Mouse (Mus musculus): ENCODE measurements around the gene 4931406P16Rik.
A peak's percentile ranks its signal among the peaks of the same experiment; 100 is the strongest.
"Not testable (repeated sequence)": the region's sequence is repeated elsewhere in the genome, so short reads cannot be mapped to it uniquely, and the experiment has no call there.

Gene 4931406P16Rik

DNA sequence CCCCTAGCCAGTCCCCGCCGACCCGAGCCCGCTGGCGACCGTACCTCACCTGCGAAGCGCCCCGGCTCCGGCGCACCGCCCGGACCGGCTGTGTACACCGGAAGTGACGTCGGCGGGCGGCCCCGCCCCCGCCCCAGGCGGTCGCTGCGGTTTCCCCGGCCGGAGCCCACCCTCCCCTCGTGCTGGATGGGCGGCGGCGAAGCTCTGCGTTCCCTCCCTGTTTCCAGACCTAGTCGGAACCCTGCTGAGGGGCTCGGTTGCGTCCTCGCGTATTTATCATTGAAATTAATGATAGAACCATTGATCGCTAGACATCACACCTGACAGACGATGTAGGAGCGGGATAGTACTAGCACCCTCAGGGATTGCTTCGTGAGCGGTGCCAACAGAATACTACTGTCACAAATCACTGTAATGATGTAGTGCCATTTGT lies at the start of gene 4931406P16Rik:
Gene 4931406P16Rik (minus strand): TSS at position 109 of the 433 bp plus-strand sequence.
- peak; percentile 50 for DNase-seq (ENCODE audit: low spot score)

GRCm38 (mm10) chr7:34355629-34356028 lies 42.3 kb upstream of the 4931406P16Rik start:
- peak; percentile 48 for DNase-seq (ENCODE audit: low spot score)

GRCm38 (mm10) chr7:34351997-34352396 lies 38.6 kb upstream of the 4931406P16Rik start:
- peak; percentile 40 for DNase-seq (ENCODE audit: low spot score)

GRCm38 (mm10) chr7:34350166-34350565 lies 36.8 kb upstream of the 4931406P16Rik start:
- DNase-seq (ENCODE audit: low spot score), result no peak

- no peak for DNase-seq (ENCODE audit: low spot score)
Observed at GRCm38 (mm10) chr7:34348011-34348410, 34.7 kb upstream of the 4931406P16Rik start.

DNA sequence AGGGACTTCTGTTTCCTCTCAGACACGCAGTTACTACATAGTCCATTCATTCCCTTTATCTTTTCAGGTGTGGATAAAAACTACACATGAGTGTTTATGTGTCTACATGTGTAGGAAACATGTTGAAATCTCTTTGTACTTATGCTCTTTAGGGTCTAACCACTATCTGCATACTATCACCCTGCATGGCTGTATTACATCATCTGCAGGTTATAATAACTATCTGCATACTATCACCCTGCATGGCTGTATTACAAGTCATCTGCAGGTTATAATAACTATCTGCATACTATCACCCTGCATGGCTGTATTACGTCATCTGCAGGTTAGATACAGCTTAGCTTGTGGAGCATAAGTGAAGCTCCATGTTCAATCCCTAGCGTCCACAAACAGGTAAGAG lies 33.7 kb upstream of the 4931406P16Rik start:
- DNase-seq (ENCODE audit: low spot score), result no peak

DNA sequence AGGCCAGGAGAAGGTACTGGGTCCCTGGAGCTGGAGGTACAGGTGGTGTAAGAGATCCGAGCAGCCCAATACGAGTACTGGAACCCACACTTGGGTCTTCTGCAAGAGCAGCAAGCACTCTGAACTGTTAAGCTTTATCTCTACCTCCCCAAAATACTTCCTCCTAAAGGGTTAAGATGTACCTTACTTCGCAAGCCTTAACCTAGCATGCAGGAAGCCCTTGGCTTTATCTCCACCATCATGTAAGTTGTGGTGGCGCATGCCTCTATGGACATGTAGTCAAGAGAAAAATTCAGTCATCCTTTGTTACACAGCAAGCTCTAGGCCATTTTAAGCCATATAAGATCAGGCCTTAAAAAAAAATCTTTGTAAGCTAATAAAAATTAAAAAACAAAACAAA lies 33.2 kb upstream of the 4931406P16Rik start:
- DNase-seq (ENCODE audit: low spot score), result no peak

- peak; percentile 61 for DNase-seq (ENCODE audit: low spot score)
Observed at GRCm38 (mm10) chr7:34342040-34342793, 28.9 kb upstream of the 4931406P16Rik start.

- peak; percentile 22 for DNase-seq (ENCODE audit: low spot score)
Observed at GRCm38 (mm10) chr7:34340841-34341240, 27.5 kb upstream of the 4931406P16Rik start.

GRCm38 (mm10) chr7:34339164-34339489 lies 25.8 kb upstream of the 4931406P16Rik start:
- DNase-seq (ENCODE audit: low spot score), result no peak

DNA sequence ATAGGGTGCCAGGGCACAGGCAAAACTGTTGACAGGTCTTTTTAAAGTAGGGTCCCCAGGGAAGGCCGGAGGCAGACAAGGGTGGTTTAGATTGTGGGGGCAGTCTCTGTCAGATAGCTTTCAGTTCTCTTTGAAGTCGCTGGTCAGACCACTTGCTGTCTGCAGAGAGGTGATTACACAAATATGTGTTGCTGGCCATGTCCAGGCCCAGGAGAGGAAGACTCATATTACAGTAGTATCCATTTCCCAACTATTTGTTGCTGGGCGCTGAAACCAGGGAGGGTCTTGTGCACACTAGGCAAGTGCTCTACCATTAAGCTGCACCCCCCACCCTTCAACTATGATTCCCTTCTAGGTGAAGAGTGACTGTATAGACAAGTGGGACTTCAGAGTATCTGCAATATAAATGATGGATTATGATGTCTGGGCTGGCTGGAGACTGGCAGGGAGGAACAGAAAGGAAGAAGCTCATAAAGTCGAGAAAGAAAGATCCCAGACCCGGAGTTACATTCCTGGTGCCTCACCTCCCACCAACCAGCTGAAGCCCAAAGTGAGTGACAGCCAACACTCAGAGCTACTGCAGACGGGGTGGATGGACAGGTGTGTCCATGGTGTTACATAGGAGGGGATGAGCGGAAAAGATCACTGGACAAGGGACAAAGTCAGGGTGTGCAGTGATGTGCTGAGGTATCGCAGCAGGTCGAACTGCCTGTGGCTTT lies 25.3 kb upstream of the 4931406P16Rik start:
- DNase-seq (ENCODE audit: low spot score), result no peak

- no peak for DNase-seq (ENCODE audit: low spot score)
Observed at GRCm38 (mm10) chr7:34337268-34337667, 23.9 kb upstream of the 4931406P16Rik start.

DNA sequence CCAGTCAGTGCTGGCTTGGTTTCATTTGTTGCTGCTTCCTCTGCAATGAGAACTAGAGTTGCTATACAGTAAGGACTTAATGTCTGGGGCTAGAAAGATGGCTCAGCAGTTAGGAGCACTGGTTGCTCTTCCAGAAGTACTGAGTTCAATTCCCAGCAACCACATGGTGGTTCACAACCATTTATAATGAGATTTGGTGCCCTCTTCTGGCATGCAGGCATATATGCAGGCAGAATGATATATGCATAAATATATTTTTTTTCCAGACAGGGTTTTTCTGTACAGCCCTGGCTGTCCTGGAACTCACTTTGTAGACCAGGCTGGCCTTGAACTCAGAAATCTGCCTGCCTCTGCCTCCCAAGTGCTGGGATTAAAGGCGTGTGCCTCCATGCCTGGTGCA lies 23.2 kb upstream of the 4931406P16Rik start:
- not testable (repeated sequence) for DNase-seq (ENCODE audit: low spot score)

GRCm38 (mm10) chr7:34327493-34327892 lies 14.1 kb upstream of the 4931406P16Rik start:
- no peak for DNase-seq (ENCODE audit: low spot score)

- DNase-seq (ENCODE audit: low spot score), result no peak
Observed at GRCm38 (mm10) chr7:34324857-34325256, 11.5 kb upstream of the 4931406P16Rik start.

DNA sequence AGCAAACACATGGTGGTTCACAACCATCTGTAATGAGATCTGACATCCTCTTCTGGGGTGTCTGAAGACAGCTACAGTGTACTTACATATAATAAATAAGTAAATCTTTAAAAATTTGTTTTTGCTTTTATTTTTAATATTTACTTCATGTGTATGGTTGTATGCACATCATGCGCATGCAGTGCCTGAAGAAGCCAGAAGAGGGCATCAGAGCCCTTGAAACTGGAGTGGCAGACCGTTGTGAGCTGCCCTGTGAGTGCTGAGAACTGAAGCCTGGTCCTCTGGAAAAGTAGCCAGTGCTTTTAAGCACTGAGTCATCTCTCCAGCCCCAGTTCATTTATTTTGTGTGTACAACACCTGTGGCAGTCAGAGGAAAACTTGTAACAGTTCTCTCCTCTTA lies 10.7 kb upstream of the 4931406P16Rik start:
- no peak for DNase-seq (ENCODE audit: low spot score)

GRCm38 (mm10) chr7:34323351-34323750 lies 10.0 kb upstream of the 4931406P16Rik start:
- peak; percentile 90 for DNase-seq (ENCODE audit: low spot score)

- no peak for DNase-seq (ENCODE audit: low spot score)
Observed at GRCm38 (mm10) chr7:34321958-34322357, 8.6 kb upstream of the 4931406P16Rik start.

DNA sequence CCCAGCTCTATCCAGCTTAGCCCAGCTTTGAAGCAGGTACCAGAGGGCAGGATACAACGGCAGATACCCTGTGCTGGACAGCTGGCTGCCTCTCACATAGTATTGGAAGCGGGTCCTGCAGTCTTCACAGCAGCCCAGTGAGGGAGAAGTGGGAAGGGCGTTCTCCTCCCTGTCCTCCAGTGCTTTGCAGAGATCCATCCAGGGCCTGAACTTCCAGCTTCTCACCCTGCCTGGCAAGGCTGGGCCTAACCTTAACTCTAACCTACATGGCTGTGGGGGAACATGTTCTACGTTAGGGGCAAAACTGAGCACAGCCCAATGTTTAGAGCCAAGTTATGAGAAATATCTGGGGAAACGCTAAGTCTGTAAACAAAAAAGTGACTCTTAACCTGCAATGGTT lies 7.8 kb upstream of the 4931406P16Rik start:
- peak; percentile 80 for DNase-seq (ENCODE audit: low spot score)

DNA sequence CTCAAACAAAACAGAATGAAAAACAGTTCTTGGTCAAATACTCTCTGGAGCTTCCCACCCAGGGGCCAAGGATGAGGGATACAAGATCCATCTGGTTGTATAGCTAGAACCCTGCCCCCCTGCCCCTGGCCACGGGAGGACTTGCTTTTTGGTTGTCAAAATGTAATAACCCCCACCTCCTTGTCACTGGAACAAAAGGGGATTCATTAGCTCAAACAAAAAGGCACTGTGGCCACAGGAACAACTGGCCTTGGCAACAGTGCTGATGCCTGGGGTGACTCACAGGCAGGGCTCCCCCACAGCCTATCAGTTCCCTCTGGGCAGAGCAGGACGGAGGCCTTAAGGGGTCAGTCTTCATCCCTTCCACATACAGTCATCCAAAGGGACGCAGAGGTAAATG lies 6.6 kb upstream of the 4931406P16Rik start:
- DNase-seq (ENCODE audit: low spot score), result peak; percentile 58

DNA sequence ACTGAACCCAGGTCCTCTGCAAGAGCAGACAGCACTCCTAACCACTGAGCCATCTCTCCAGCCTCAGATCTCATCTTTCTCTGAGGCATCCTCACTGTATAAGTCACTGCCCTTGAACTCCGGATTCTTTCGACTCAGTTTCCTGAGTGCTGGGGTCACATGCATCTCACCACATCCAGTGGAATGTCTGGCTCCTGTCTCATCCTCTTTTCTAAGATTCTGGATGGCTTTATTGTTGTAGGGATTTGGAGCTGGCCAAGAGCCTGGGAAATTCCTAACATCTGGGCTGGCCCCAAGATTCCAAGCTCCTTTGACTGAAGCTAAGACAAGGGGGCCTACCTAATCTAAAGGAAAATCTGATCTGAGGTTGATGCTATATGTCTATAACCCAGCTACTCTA lies 5.8 kb upstream of the 4931406P16Rik start:
- DNase-seq (ENCODE audit: low spot score), result peak; percentile 49

DNA sequence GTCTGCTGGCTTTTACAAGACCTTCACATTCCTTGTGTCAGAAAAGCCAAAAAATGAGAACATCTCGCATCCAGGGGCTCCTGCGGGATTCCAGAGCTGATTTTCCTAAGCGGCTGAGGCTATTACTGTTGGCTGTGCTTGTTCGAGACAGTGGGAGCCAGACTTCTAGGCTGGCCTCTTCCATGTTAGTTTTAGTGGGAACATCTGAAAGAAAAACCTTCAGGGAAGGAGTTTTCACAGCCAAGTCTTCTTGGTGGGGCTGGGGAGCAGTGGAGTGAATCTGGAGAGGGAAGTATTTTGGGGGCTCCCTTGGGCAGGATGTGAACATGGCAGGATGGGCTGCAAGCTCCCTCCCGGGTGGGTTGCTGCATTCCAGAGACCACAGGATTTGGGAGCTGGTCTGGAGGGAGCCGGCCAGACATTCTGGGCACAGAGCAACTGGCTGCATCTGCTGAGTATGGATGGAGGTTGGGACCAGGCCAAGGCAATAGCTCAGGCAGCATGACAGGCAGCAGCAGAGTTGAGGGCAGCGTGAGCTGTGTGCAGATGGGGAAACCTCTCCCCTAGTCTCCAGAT lies 4.6 kb upstream of the 4931406P16Rik start:
- DNase-seq (ENCODE audit: low spot score), result peak; percentile 85

- DNase-seq (ENCODE audit: low spot score), result no peak
Observed at GRCm38 (mm10) chr7:34312786-34313442, 437 bp downstream of the 4931406P16Rik start.
